Mouse (Mus musculus) CH12.LX (cell line): ENCODE data around the gene Atp5j2.

Source experiments
- BHLHE40 ChIP-seq: IDR thresholded peaks from 2 replicates; pipeline ENCODE4 v1.6.1; 2011; ENCODE audit warnings: mild to moderate bottlenecking, low read depth, low read length, improper control_type of control experiment
- CTCF ChIP-seq, 2 experiments: IDR thresholded peaks in 1 of 2; conservative IDR thresholded peaks in 1 of 2; 2 replicates each; pipeline ENCODE4 v1.5.1; 2011 to 2012; ENCODE audit warnings: low read depth in 2 of 2, low read length in 2 of 2, improper control_type of control experiment in 1 of 2, inconsistent platforms in 1 of 2, mild to moderate bottlenecking in 1 of 2, moderate library complexity in 1 of 2
- E2F4 ChIP-seq: IDR thresholded peaks from 2 replicates; pipeline ENCODE4 v1.6.1; 2011; ENCODE audit warnings: low read depth, low read length, improper control_type of control experiment; ENCODE audit not compliant: insufficient replicate concordance
- ELF1 ChIP-seq: IDR thresholded peaks from 2 replicates; pipeline ENCODE4 v1.6.1; 2014; ENCODE audit warnings: low read depth, mild to moderate bottlenecking, inconsistent platforms, low read length, improper control_type of control experiment
- EP300 ChIP-seq: IDR thresholded peaks from 2 replicates; pipeline ENCODE4 v1.6.1; 2011; ENCODE audit warnings: low read length, improper control_type of control experiment
- JUND ChIP-seq: conservative IDR thresholded peaks from 2 replicates; pipeline ENCODE4 v1.6.1; 2011; ENCODE audit warnings: low read depth, low read length, improper control_type of control experiment
- KAT2A ChIP-seq: IDR thresholded peaks from 2 replicates; pipeline ENCODE4 v1.6.1; 2012; ENCODE audit warnings: low read length, improper control_type of control experiment, inconsistent platforms; ENCODE audit not compliant: insufficient replicate concordance
- MAX ChIP-seq: IDR thresholded peaks from 2 replicates; pipeline ENCODE4 v1.6.1; 2011; ENCODE audit warnings: low read length, improper control_type of control experiment
- MXI1 ChIP-seq: IDR thresholded peaks from 2 replicates; pipeline ENCODE4 v1.6.1; 2011; ENCODE audit warnings: mild to moderate bottlenecking, low read depth, low read length, improper control_type of control experiment
- POLR2A ChIP-seq: IDR thresholded peaks from 2 replicates; pipeline ENCODE4 v1.6.1; 2011; ENCODE audit warnings: low read depth, mild to moderate bottlenecking, improper control_type of control experiment, low read length
- RCOR1 ChIP-seq: conservative IDR thresholded peaks from 2 replicates; pipeline ENCODE4 v1.6.1; 2012; ENCODE audit warnings: low read depth, mild to moderate bottlenecking, inconsistent platforms, low read length, improper control_type of control experiment
- TCF12 ChIP-seq: IDR thresholded peaks from 2 replicates; pipeline ENCODE4 v1.6.1; 2014; ENCODE audit warnings: low read depth, mild to moderate bottlenecking, inconsistent platforms, low read length, improper control_type of control experiment
- UBTF ChIP-seq: IDR thresholded peaks from 2 replicates; pipeline ENCODE4 v1.6.1; 2012; ENCODE audit warnings: low read depth, mild to moderate bottlenecking, inconsistent platforms, low read length, improper control_type of control experiment, moderate library complexity
- ZC3H11A ChIP-seq: IDR thresholded peaks from 2 replicates; pipeline ENCODE4 v1.6.1; 2012; ENCODE audit warnings: low read depth, mild to moderate bottlenecking, inconsistent platforms, low read length, improper control_type of control experiment

DNA sequence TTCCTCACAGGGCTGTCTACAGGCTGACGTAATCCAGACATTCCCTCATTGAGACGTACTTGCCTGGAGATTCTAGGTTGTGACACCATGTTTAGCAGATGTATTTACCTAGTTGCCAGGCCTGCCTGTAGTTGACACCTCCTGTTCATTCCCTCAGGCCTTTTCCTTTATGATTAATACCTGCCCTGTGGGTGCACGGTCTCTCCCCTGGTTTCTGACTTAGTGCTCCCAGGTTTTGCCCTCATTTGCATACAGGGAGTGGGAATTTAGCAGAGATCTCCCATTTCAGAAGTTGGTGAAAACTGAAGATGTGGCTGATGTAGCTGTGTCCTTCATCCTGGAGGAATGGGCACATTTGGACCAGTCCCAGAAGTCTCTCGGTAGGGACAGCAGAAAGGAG, 20.4 kb upstream of the Atp5j2 start:
- TF ChIP-seq BHLHE40 (no peak), RCOR1 (no peak), TCF12 (no peak), POLR2A (no peak), UBTF (no peak), MXI1 (no peak), ZC3H11A (no peak), JUND (no peak), CTCF (conservative IDR thresholded peaks at IDR 0.05 in 1 of 2, IDR thresholded peaks at IDR 0.05 in 1 of 2; ENCODE audit: low read depth in 2 of 2, low read length in 2 of 2) (no peak), EP300 (no peak), E2F4 (no peak), ELF1 (no peak), KAT2A (no peak), MAX (no peak)
